Comparison of ENCODE assay signal across 10 mouse cellular contexts in the genomic region with DNA sequence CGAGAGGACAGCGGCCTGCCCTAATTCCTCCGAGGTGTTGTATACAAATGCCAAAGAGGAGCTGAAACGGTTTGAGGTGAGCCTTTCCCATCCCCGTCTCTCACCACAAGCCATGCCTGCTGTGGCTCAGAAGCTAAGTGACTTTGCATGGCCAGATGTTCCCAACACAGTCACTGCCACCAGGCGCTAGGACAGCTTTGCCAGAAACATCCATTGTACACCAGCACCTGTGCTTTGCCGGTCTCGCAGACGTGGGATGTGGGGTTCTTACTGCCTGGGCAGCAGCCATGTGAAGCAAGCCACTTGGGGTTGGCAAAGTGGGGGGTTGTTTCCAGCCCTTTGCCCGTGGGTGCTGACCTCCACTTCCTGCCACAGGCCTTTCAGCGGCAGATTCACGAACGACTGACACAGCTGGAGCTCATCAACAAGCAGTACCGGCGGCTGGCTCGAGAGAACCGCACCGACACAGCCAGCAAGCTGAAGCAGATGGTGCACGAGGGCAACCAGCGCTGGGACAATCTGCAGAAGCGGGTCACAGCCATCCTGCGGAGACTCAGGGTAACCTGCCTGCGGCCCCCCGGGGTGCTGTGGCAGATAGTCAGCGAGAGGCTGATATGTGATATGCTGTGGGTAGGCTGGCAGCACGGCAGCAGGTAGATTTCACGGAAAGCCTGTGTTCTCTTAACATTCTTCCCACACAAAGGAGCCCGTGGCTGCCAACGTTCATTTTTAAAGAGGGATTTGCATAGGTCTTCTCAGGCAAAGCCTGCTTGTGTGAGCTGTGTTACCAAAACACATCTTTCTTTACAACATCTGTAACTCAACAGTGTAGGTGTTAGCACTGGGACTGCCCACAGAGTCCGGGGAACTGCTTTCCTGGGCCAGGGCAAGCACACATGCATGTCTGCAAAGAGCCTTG.
DNase-seq lines count a peak whose midpoint lies in the region; ATAC-seq lines count a peak whose summit lies in the region.
"Had no signal": no experiment of that assay in that cellular context is flagged by ENCODE, and none has a peak within 500 bp of the region (broad histone marks: within the 10 kb centered on the region; RNA-seq: fewer than 3 reads in every experiment).

No protein-coding gene starts in this region.

- no peak for ATAC-seq in embryonic facial prominence, embryonic 11.5 days (replicated peaks; ENCODE audit: insufficient number of reproducible peaks, low FRiP score, low TSS enrichment, low read depth)

- no peaks in the 10 kb centered on the region for H3K27me3 ChIP-seq in embryonic facial prominence, embryonic 11.5 days (ENCODE audit: control insufficient read depth, insufficient read depth, low read length)
- H3K27me3 ChIP-seq: stomach, embryonic 15.5 days had no signal

- H3K9me3 ChIP-seq in embryonic facial prominence, embryonic 11.5 days (replicated peaks; ENCODE audit: control insufficient read depth, low read length) = no peaks in the 10 kb centered on the region
- H3K9me3 ChIP-seq: stomach, embryonic 15.5 days had no signal

- no peak overlapping the region for H3K9ac ChIP-seq in embryonic facial prominence, embryonic 11.5 days (replicated peaks; ENCODE audit: low read length)
- H3K9ac ChIP-seq: stomach, embryonic 15.5 days had no signal

- intact Hi-C loops in left cerebral cortex, postnatal 4 days (cut with DNase I) = no loop called here
- intact Hi-C loops in heart, postnatal 10 days (cut with DNase I) = no loop called here

- peak; percentile 46 for DNase-seq in kidney, postnatal 14 days
- no peak for DNase-seq in kidney, adult 11 months
- DNase-seq in embryonic facial prominence, embryonic 11.5 days (ENCODE audit: low spot score) = peak; percentile 32
- peak; percentile 35 for DNase-seq in left cerebral cortex, postnatal 4 days
- DNase-seq in telencephalon, adult 2 months (ENCODE audit: low read depth, low spot score) = peak; percentile 57
- DNase-seq in urinary bladder, adult 2 months (ENCODE audit: low spot score) = no peak
- DNase-seq in heart, postnatal 10 days = no peak
- no peak for DNase-seq in urinary bladder, postnatal 14 days (ENCODE audit: low spot score)

- peaks cover 22% of the 10 kb centered on the region for H3K36me3 ChIP-seq in embryonic facial prominence, embryonic 11.5 days (replicated peaks; ENCODE audit: control insufficient read depth, insufficient read depth, low read depth, low read length)

- 47% methylated on average over 30 of the region's 30 CpGs for WGBS in embryonic facial prominence, embryonic 11.5 days

- no peak overlapping the region for H3K4me3 ChIP-seq in embryonic facial prominence, embryonic 11.5 days (ENCODE audit: low read depth, low read length)
- H3K4me3 ChIP-seq: erythroblast, embryonic 14.5 days; stomach, embryonic 15.5 days had no signal

- no peak overlapping the region for H3K27ac ChIP-seq in embryonic facial prominence, embryonic 11.5 days (replicated peaks; ENCODE audit: low read depth, low read length)
- H3K27ac ChIP-seq: stomach, embryonic 15.5 days had no signal

- no peak overlapping the region for H3K4me2 ChIP-seq in embryonic facial prominence, embryonic 11.5 days (ENCODE audit: low read depth, low read length)
- H3K4me2 ChIP-seq: stomach, embryonic 15.5 days had no signal

- H3K4me1 ChIP-seq in embryonic facial prominence, embryonic 11.5 days (ENCODE audit: control insufficient read depth, insufficient read depth, low read length) = no peaks in the 10 kb centered on the region
- H3K4me1 ChIP-seq: stomach, embryonic 15.5 days had no signal

Comparison
In these comparisons a context has a peak if more than half of its experiments do, and no peak if none do; other contexts are left out.
1. DNase-seq: peak in kidney, postnatal 14 days (single experiment), embryonic facial prominence, embryonic 11.5 days (single experiment), left cerebral cortex, postnatal 4 days (single experiment) and telencephalon, adult 2 months (single experiment); none in kidney, adult 11 months (single experiment), urinary bladder, adult 2 months (single experiment), heart, postnatal 10 days (0 of 2) and urinary bladder, postnatal 14 days (single experiment).